Mouse (Mus musculus): ENCODE results near the gene Ntng1.
A peak's percentile ranks its signal among the peaks of the same experiment; 100 is the strongest.

Ntng1 gene

DNA sequence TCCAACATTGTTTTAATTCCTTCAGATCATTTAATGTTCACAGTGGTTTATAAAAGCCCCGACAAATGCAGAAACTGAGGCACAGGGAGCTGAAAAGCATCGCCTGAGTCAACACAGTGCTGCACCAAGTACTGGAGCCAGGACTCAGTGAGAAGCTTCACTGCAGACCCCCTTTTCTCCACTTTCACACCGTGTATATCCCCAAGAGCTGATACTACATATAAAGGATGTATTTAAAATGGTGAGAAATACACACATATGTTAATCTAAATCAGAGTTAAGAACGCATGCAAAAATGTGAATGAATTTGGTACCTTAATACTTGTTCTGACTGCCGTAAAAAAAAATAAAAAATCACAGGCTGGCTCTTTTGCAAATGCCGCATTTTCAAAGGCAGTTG, 88.4 kb downstream of the Ntng1 start:
- no peak for DNase-seq (ENCODE audit: low read depth, low spot score)

DNA sequence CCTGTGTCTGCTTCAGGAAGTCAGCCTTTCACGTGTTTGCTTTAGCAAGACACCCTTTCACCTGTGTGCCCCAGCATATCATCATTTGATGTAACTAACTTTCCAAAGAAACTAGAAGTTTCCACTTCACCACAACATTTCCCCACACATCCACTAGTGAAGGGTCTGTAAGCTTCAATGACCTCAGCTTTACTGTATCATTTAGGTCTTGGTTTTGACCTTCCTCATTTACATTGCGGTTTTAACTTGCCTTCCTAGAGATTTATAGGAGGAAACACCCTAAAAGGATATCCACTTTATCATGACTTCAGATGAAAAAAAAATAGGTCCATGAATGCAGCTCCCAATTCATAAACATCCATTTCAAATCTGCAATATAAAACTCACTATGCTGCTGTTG, 89.7 kb downstream of the Ntng1 start:
- DNase-seq (ENCODE audit: low read depth, low spot score), result no peak

DNA sequence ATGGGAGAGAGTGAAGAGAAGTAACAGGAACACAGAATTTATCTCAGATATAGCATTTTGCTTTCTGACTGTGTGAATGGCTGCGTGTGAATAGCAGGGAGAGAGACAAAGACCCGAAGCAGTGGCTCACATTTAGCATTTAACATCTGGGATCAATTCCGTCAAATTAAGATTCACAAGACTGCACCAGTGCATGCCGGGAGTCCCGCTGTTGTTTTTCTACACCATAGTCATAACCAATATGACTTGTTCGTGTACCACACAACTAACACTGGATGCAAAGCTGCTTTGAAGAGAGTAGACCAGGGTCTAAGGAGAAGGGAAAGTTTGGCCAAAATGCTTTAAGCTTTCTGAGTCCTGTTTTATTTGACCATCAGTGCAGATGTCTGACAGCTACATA, 95.7 kb downstream of the Ntng1 start:
- peak; percentile 43 for DNase-seq (ENCODE audit: low read depth, low spot score)

DNA sequence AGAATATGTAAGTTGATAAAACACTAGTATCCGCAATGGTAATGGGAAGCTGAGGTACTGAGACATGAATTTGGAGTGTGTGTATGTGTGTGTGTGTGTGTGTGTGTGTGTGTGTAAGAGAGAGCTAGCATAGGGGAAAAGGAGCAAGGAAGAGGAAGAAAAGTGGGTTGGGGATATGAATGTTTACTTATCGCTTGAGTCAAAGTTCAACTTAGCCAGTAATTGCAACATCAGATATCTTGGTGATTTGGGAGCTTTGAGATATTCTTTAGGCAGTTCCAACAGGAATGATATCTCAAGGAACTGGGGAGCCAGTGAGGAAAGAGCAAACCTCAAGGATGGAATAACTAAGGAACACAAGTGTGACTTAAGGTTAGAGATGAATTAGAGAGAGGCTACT, 97.1 kb downstream of the Ntng1 start:
- no peak for DNase-seq (ENCODE audit: low read depth, low spot score)

DNA sequence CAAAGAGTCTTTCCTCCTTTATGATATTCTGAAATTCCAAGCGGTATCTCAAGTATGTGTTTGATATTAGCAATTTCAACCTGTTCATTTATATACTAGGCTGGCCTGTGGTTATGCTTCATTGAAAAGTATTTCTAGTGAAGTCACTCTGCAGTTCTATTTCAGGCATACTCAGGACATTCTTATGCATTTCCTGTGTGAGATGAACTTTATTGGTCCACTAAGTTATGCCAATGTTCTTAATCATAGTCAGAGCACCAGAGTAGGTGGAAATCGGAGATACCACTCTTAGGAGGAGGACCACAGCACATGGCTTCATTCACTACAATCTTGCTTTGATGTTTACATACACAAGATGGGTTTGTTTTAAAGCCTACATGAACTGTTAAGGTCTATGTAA, 99.6 kb downstream of the Ntng1 start:
- no peak for DNase-seq (ENCODE audit: low read depth, low spot score)

DNA sequence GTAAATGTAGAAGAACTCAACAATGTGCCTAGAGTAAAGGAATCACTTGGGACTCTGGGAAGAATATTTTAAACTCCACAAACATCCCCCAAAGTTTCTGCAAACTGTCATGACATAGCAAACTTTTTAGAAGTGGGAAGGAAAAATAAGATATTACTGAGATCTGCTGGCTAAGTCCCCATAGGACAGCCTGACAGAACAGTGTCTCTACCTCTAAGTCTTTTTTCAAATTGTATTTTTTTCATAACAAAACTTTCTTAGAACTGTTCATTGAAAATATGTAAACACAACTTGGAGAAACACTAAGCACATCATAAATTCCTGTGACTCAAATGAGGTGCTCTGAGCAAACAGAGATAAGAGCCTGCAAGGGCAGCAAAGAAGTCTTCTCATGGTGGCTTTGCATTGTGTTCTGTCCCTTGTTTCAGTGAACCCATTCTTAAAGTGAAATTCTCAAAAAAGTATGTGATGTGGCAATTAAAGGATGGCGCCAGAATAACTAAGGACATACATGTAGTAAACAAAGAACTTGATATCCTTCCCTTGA, 100.1 kb downstream of the Ntng1 start:
- no peak for DNase-seq (ENCODE audit: low read depth, low spot score)

DNA sequence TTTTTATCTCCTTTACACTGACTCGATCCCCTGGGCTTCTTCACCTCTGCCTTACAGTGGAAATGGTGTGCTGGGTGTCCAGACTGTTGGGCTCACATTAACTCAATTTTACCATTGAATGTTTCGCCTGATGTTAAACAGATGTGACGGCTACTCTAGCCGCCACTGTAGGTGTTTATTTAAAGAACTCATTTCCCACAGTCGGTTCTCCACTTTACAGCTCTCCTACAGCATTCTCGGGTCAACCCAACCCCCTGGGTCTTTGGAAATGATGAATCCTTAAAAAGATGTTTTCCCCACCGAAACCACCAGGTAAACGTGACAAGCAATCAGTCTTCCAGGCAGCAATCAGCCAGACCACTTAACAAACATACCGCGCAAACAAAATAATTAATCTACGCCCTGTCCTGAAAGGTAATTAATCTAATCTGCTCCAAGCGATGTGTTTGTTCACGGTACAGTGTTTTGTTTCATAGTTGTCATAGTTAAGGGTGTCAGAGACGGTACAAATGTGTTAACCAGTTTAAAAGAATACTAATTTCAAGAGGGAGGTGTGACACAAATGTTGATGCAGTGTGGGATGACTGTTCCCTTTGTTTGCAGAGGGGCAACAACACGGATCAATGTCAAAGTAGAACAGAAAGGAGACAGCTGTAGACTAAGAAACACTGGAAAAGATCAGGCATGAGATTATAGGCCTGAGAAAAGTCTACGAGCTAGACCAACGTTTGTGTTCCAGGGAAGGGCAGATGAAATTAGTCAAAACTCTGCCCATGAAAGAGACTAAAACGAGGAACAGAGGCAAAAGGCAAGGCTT, 120.8 kb downstream of the Ntng1 start:
- DNase-seq (ENCODE audit: low read depth, low spot score), result peak; percentile 64

DNA sequence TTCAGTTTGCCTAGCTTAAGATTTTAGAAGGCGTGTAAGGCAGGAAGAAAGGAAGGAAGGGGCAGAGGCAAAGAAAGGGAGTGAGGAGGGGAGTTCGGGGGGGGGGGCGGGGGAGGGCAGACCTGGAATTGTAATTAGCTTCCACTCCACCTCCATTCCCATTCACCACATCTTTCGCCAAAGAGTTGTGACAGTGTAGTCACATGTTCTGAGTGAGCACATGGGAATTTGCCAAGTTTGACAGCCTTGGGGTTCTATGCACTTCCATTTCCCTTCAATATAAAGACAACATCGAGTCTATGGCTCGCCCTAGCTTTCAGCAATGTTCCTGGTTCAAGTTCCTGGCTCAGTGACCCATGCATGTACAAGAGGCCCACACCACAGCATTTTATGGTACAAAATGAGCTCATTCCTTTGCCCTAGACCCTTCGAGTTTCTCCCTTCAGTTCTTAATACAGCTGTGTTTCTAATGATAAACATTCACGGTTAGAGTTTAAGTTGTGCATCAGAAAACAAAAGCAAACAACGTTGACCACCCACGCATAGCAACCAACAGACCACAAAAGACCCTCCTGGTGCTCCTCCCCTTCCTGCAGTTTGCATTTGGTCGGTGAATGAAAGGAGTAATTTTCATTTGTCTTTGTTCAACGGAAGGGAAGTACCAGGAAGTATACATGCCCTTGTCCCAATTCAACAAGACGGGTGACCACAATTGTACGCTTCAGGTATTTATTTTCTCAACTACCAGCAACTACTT, 132.8 kb downstream of the Ntng1 start:
- no peak for DNase-seq (ENCODE audit: low read depth, low spot score)

DNA sequence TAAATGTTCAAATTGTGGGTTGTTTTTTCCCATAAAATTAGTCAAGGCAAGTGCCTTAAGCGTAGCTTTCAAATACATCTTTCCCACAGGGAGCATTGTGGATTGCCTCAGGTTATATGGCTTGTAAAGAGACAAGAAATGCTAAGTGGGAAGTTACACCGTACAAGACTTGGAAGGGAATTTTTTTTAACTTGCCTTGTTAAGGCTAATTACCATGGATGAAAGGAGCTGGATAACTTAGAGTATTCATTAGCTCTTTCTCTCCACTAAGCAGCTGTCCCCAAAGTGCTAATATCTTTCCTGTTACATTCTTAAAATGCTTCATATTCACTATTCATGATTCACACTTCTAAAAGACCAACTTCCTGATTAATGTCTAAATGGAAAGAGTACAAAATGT, 133.4 kb downstream of the Ntng1 start:
- DNase-seq (ENCODE audit: low read depth, low spot score), result peak; percentile 11

DNA sequence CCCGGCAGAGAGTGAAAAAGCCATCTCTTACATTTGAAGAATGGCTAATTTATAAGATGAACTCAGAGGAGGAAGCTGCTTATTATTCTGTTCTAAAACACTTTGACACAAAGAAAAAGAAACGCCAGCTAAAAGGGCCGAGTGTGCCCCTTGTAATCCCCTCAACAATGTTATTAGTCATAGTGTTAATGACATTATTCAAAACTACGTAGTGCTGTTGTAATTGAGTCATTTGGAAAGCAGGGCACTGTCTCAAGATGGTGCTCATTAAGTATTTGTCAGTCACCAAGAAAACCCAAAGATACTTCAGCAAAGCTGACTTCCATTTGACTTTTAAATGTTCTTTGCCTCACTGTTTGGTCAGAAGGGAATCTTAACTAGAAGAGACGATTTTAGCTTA, 143.5 kb downstream of the Ntng1 start:
- DNase-seq (ENCODE audit: low read depth, low spot score), result no peak

DNA sequence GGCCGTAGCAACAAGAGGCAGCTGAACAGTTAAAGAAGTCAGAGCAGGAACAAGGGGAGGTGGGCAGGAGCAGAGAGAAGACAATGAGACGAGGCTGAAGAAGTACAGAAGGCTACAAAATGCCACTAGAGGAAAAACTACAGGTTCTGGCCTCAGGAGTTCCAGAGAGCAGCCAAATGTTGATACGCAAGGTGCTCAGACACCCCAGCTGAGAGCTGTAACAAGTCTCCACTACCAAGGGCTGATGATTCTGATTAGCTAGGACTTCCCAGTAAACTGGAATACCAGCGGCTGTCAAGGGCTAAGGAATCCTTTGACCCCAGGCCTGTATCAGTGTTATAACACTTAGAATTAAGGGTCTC, 148.2 kb downstream of the Ntng1 start:
- no peak for DNase-seq (ENCODE audit: low read depth, low spot score)

DNA sequence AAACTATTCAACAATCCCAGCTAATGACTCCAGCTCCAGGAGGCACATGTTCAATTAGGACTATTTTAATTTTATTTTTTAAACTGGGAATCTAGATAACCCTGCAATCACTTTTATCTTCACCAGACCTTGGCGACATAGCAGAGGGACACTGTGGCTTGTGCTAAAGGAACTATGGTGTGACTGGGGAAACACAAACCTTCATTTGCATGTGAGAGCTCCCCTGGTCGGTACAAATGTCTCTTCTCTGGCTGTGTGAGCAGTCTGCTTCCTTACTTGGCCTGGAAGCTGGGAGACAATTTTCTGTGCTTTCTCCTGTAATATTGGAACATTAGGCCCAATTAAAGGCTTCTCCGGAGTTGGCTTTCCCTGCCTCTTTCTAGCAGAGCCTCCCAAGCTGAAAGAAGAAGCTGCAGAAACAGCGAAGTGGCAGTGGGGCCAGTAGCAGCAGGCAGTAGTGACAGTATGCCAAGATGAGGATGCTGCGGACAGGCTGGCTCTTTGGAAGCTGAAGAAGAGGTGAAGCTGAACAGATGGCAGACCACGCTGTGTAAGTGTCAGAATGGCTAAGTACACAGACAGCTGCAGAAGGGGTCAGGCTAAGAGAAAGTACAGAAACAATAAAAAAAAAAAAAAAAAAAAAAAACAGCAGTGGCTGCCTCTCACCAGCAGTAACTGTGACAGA, 148.7 kb downstream of the Ntng1 start:
- DNase-seq (ENCODE audit: low read depth, low spot score), result no peak

DNA sequence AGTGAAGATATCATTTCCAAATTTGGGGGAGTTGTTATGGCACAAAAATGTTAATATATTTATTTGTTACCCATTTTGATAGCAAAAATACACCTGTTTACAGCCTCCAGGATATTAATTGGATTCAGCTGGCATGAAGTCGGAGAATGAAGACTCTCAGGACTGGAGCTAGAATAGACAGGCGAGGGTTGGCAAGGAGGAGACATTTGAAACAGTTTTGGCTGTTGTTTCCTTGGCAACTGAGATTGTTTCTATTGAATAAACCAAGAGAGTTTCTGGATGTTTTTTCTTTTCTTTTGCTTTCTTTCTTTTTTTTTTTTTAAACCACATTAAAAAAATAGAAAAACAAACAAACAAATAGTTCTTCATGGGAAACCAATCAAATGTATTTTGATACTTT, 159.7 kb downstream of the Ntng1 start:
- no peak for DNase-seq (ENCODE audit: low read depth, low spot score)

DNA sequence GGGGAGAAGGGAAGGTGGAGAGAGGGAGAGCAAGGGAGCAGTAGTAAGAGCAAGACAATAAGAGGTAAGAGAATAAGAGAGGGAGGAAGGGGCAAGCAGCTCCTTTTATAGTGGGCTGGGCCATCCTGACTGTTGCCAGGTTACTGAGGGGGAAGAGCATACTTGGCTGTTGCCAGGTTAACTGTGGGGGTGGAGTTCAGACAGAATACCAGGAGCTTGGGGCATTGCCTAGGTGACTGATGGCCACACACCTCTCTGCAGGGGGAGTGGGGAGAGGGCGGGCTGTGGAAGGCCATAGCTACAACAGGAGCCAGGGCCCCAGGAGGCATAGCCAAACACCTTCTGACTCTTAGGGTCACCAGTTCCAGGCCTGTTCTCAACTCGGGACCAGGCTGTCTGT, 166.2 kb downstream of the Ntng1 start:
- no peak for DNase-seq (ENCODE audit: low read depth, low spot score)

DNA sequence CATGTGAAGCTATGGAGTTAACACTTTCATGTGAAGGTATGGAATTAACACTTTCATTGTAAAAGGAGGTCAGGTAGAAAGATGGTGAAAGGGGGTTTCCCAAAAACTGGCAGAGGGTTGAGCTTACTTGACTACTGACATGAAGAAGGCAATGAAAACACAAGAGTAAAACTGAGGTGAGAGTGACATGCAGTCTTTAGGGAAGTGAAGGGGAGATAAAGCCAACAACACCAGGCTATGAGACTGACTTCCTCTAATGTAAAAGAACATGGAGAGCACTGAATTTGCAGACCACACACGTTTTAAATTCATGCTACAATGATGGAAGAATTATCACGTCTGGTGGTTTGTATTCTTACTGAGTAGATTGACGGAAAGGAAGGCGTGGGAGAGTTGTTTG, 168.7 kb downstream of the Ntng1 start:
- no peak for DNase-seq (ENCODE audit: low read depth, low spot score)

DNA sequence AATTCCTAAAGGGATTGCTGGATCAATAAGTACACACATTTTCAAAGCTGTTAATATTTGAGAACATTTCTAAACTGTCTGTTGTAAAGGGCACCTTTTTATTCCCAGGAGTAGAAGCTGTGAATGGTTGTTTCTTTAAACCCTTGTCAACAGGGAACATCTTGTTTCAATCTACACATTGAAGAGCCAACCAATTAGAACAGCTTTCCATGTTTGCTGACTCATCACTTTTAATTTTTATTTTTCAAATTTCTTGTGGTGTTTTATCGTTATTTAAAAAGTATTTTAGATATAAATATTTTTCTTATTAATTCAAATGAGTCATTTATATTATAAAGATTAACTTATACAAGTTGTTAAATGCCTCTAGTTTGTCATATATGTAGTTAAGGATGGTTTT, 172.3 kb downstream of the Ntng1 start:
- DNase-seq (ENCODE audit: low read depth, low spot score), result no peak

DNA sequence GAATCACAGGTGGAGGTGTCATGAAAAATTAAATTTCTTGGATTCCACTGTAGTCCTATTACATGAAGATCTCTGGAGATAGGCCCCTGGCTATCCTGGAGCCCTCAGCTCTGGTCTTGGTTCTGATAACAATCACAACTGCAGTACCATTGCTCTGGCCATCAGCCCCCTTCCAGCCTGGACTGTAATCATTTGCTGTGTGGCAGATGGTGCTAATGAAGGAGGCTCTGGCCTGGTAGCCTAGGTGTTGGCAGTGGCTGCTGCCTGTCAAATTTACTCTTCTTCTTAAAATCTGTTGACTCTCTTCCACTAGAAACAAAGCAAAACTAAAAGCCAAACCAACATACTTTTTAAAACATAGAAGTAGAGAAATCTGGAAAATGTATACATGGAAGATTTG, 173.6 kb downstream of the Ntng1 start:
- DNase-seq (ENCODE audit: low read depth, low spot score), result no peak

DNA sequence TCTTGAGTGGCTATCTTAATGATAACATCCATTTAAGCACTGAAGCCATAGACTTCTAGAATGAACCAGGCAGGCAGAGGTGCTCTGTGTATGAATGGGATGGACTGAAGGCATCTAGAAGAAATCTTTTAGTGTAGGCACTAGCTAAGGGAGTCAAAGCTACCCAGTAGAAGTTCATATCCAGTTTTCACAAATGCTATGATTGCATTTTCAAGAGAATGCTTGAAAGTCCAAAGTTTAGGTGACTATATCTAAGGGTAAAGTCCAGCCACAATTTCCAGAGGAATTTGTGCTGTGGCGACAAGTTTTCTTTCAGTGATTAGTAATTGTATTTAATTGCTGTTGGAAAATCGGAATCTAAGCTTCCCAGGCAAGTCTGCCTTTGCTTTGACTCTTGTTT, 181.2 kb downstream of the Ntng1 start:
- DNase-seq (ENCODE audit: low read depth, low spot score), result no peak

DNA sequence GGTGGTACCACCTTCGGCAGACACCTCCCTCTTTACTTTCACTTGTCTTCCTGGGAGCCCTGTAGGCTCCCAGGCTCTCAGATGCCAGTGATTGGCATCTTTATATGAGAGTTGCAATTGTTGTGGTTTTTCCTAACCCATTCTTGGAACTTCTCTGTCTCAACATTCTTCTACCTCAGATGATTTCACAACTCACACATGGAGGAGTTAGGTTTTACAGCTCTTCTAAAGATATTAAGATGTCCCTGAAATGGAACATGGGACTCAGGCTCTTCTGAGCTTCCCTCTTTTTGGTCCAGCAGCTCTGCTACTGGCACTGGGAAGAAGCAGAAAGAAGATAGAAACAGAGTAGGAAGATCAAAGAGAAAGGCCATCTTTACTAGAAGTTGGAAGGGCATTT, 200.9 kb downstream of the Ntng1 start:
- no peak for DNase-seq (ENCODE audit: low read depth, low spot score)

DNA sequence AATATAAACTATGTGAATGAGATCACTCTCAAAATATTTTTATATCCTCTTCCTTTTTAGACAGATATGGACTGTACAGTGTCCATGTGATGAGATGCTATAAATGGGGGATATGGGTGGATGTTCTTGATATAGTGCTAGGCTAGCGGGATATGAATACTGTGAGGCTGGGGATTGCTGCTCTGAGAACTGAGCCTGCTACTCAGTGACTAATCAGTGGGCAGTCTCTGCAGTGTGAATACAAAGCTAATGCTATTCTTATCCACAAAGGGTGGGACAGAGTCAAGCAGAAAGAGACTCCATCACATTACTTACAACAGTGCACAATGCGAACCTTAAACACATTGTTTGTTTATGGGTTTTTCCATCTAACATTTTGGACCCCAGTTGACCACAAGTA, 206.2 kb downstream of the Ntng1 start:
- DNase-seq (ENCODE audit: low read depth, low spot score), result no peak

DNA sequence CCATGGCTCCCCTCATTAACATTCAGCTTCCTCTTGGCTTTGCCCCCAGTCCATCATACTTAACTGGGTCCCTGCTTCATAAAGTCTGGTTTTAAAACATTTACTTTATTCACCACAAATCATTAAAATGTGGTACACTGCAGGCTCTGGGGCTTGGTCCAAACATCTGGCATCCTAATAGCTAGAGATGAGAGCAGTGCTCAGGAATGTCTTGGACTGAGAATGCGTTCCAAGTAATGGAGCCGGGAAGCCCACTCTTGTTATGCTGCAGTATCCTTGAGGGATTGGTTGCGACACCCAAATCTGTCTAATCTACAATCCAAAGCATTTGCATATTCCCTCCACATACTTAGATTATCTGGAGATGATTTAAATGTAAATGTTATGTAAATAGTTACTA, 207.5 kb downstream of the Ntng1 start:
- DNase-seq (ENCODE audit: low read depth, low spot score), result no peak

DNA sequence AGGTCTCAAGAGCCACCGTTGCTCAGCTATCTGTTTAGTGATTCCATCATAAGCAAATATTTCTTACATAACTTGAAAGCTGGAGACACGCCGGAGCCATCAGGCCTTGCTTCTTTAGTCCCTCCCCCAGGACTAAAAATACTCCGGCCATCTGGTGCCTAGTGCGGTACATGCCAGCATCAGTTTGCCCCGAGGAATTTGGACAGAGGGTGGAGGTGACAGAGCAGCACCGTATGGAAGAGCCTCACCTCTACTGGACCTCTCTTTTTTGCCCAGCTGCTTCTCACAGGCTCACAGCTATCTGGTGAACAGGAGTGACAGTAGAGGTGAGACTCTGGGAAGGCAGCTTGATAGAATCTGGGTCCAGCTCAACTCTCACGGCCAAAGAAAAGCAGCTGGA, 211.6 kb downstream of the Ntng1 start:
- no peak for DNase-seq (ENCODE audit: low read depth, low spot score)

DNA sequence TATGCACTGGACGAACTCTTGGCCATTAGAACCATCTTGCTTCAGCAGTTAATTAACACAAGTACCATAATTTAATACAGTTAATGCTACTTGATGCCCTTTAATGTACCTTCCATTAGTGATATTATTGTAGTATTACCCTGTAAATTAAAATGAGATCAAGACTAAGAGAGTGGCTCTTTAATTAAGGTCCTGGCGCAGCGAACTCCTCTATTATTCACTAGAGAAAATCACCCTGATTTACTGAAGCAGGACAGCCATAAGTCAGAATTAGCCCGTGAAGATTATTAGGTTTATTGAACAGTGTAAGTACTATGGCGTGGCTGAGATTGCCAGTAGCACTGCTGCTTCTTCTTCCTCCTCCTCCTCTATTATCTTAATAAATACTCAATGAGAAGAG, 212.8 kb downstream of the Ntng1 start:
- DNase-seq (ENCODE audit: low read depth, low spot score), result no peak

Data from forelimb bud, embryonic 11.5 days (tissue).